Mouse (Mus musculus): Measurements from ENCODE around the gene Gm11011. TPM values are rescaled to one million over a fixed set of nuclear protein-coding genes. Genes with fewer than 3 reads are reported as not detected.

The Gm11011 gene
- total and polyA plus RNA-seq, 3 experiments, result not detected

GRCm38 (mm10) chr2:169583476-169583875 lies 4.1 kb downstream of the Gm11011 start:
- Histone ChIP-seq H3K9ac (ENCODE audit: insufficient read depth, low read depth) (no peak overlapping the region), H3K27me3 (replicated peaks) (no peaks in the 10 kb centered on the region), H3K79me2 (replicated peaks; ENCODE audit: control insufficient read depth, extremely low read depth, insufficient read depth, poor library complexity, severe bottlenecking) (no peaks in the 10 kb centered on the region), H3K4me3 (replicated peaks in 1 of 3; ENCODE audit: low read depth in 2 of 3, low read length in 2 of 3, poor library complexity in 1 of 3) (no peak overlapping the region), H3K27ac (ENCODE audit: insufficient read depth, low read depth) (no peak overlapping the region), H3K4me2 (ENCODE audit: insufficient read depth, low read depth, poor library complexity, severe bottlenecking) (no peak overlapping the region), H3K9me3 (replicated peaks; ENCODE audit: low read length) (peaks cover 76% of the 10 kb centered on the region), H3K36me3 (replicated peaks in 1 of 2; ENCODE audit: control insufficient read depth in 1 of 2, insufficient read depth in 1 of 2, low read length in 1 of 2) (no peaks in the 10 kb centered on the region), H3K4me1 (ENCODE audit: control insufficient read depth in 1 of 2, insufficient read depth in 2 of 2) (no peaks in the 10 kb centered on the region)
- dilution Hi-C loops (cut with MboI; ENCODE audit: extremely low pct_ligation_motif_present, extremely low pct_unique_long_range_greater_than_20kb, low sequenced_read_pairs) (no loop called here), in situ Hi-C loops (cut with MboI; ENCODE audit: low pct_ligation_motif_present, low pct_unique_long_range_greater_than_20kb, low sequenced_read_pairs) (no loop called here)
- DNase-seq (ENCODE audit: extremely low read depth), result no peak
- no peak for TF ChIP-seq MAX (IDR thresholded peaks at IDR 0.05; ENCODE audit: low read length)
- no peak for TF ChIP-seq JUN (IDR thresholded peaks at IDR 0.05; ENCODE audit: insufficient read depth, low read depth, low read length)
- TF ChIP-seq HCFC1 (IDR thresholded peaks at IDR 0.05; ENCODE audit: low read depth, low read length), result no peak
- TF ChIP-seq MAFK (IDR thresholded peaks at IDR 0.05; ENCODE audit: insufficient replicate concordance, low read length), result no peak
- TF ChIP-seq SMC3 (IDR thresholded peaks at IDR 0.05; ENCODE audit: low read depth, low read length), result no peak

DNA sequence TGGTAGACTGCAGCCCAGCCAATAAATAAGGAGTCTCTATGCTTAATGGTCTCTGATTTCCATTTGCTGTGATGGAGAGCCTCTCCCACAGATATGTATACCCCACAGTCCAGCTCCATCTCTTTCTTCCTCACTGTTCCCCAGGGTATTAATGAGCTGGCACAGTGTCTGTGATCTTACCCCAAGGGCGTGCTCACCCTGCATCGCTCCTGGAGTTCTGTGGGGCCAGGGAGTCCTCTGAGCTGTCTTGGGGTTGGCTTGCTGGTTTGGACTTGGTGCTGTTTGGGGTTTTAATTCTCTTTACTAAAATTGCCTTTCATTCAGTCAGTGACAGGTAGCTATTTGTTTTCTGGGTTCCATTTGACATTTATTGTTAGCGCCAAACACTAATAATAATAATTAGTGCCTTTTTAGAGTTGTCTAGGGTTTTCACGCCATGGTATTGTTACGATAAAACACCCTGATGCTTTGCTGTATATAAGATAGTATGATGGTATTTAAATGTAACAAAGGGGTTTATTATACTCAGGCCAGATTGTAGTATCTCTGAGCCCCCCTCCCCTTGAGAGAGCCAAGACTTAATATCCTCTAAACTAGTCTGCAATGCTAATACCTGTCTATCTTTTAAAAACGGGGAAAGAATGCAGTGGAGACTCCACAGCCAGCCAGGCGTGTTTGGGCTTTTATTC lies 9.9 kb downstream of the Gm11011 start:
- Histone ChIP-seq H3K27ac (ENCODE audit: insufficient read depth, low read depth) (no peak overlapping the region), H3K4me2 (ENCODE audit: insufficient read depth, low read depth, poor library complexity, severe bottlenecking) (no peak overlapping the region), H3K4me1 (ENCODE audit: control insufficient read depth in 1 of 2, insufficient read depth in 2 of 2) (no peaks in the 10 kb centered on the region), H3K4me3 (replicated peaks in 1 of 3; ENCODE audit: low read depth in 2 of 3, low read length in 2 of 3, poor library complexity in 1 of 3) (no peak overlapping the region), H3K9ac (ENCODE audit: insufficient read depth, low read depth) (no peak overlapping the region), H3K27me3 (replicated peaks) (no peaks in the 10 kb centered on the region), H3K79me2 (replicated peaks; ENCODE audit: control insufficient read depth, extremely low read depth, insufficient read depth, poor library complexity, severe bottlenecking) (no peaks in the 10 kb centered on the region), H3K36me3 (replicated peaks in 1 of 2; ENCODE audit: control insufficient read depth in 1 of 2, insufficient read depth in 1 of 2, low read length in 1 of 2) (no peaks in the 10 kb centered on the region), H3K9me3 (replicated peaks; ENCODE audit: low read length) (peaks cover 84% of the 10 kb centered on the region)
- dilution Hi-C loops (cut with MboI; ENCODE audit: extremely low pct_ligation_motif_present, extremely low pct_unique_long_range_greater_than_20kb, low sequenced_read_pairs), result no loop called here
- in situ Hi-C loops (cut with MboI; ENCODE audit: low pct_ligation_motif_present, low pct_unique_long_range_greater_than_20kb, low sequenced_read_pairs), result no loop called here
- no peak for TF ChIP-seq SIN3A (IDR thresholded peaks at IDR 0.05; ENCODE audit: low read length)
- no peak for TF ChIP-seq MXI1 (IDR thresholded peaks at IDR 0.05; ENCODE audit: low read depth, low read length)
- no peak for DNase-seq (ENCODE audit: extremely low read depth)

DNA sequence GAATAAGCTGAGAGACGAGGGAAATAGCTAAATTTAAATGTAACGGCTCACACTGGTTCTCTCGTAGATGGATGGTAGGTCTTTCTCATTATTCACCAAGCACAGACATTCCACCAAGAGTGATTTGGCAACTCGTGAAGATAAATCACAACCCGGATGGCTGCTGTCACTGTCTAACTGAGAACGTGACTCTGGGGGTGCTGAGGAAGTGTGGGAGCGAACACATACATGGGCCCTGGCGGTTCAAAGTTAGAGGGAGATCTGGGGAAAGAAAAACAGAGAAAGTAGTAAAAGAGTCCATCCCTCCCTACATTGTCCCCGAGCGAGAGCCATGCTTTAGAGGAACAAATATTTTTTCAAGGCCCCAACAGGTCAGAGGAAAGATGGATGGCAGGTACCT lies 17.5 kb downstream of the Gm11011 start:
- no peaks in the 10 kb centered on the region for H3K27me3 ChIP-seq (replicated peaks)
- H3K9me3 ChIP-seq (replicated peaks; ENCODE audit: low read length), result peaks cover 73% of the 10 kb centered on the region
- dilution Hi-C loops (cut with MboI; ENCODE audit: extremely low pct_ligation_motif_present, extremely low pct_unique_long_range_greater_than_20kb, low sequenced_read_pairs), result no loop called here
- no peak for TF ChIP-seq EP300 (IDR thresholded peaks at IDR 0.05; ENCODE audit: low read length)
- TF ChIP-seq NELFE (IDR thresholded peaks at IDR 0.05; ENCODE audit: low read depth, low read length), result no peak
- no peak for TF ChIP-seq ELF1 (IDR thresholded peaks at IDR 0.05; ENCODE audit: low read depth, low read length)
- TF ChIP-seq MAFK (IDR thresholded peaks at IDR 0.05; ENCODE audit: insufficient replicate concordance, low read length), result no peak
- TF ChIP-seq MEF2A (IDR thresholded peaks at IDR 0.05; ENCODE audit: borderline replicate concordance, low read depth, low read length), result no peak
- no peak for TF ChIP-seq ZKSCAN1 (IDR thresholded peaks at IDR 0.05; ENCODE audit: borderline replicate concordance, low read depth, low read length)
- no peak for TF ChIP-seq HCFC1 (IDR thresholded peaks at IDR 0.05; ENCODE audit: low read depth, low read length)
- TF ChIP-seq NRF1 (IDR thresholded peaks at IDR 0.05; ENCODE audit: low read depth, low read length), result no peak
- no peak for TF ChIP-seq USF2 (conservative IDR thresholded peaks at IDR 0.05; ENCODE audit: low read depth, low read length)
- no peak for TF ChIP-seq CTCF (conservative IDR thresholded peaks at IDR 0.05 in 1 of 2, IDR thresholded peaks at IDR 0.05 in 1 of 2; ENCODE audit: low read depth in 2 of 2, low read length in 2 of 2)
- TF ChIP-seq SIN3A (IDR thresholded peaks at IDR 0.05; ENCODE audit: low read length), result no peak
- no peak for TF ChIP-seq ETS1 (conservative IDR thresholded peaks at IDR 0.05; ENCODE audit: low read depth, low read length)
- TF ChIP-seq KAT2A (IDR thresholded peaks at IDR 0.05; ENCODE audit: insufficient replicate concordance, low read length), result no peak
- no peak for TF ChIP-seq MXI1 (IDR thresholded peaks at IDR 0.05; ENCODE audit: low read depth, low read length)
- TF ChIP-seq MYC (IDR thresholded peaks at IDR 0.05; ENCODE audit: low read depth, low read length), result no peak
- H3K4me1 ChIP-seq (ENCODE audit: control insufficient read depth in 1 of 2, insufficient read depth in 2 of 2), result no peaks in the 10 kb centered on the region
- no peaks in the 10 kb centered on the region for H3K36me3 ChIP-seq (replicated peaks in 1 of 2; ENCODE audit: control insufficient read depth in 1 of 2, insufficient read depth in 1 of 2, low read length in 1 of 2)
- no peaks in the 10 kb centered on the region for H3K79me2 ChIP-seq (replicated peaks; ENCODE audit: control insufficient read depth, extremely low read depth, insufficient read depth, poor library complexity, severe bottlenecking)
- H3K27ac ChIP-seq (ENCODE audit: insufficient read depth, low read depth), result no peak overlapping the region
- DNase-seq (ENCODE audit: extremely low read depth), result no peak
- H3K4me3 ChIP-seq (replicated peaks in 1 of 3; ENCODE audit: low read depth in 2 of 3, low read length in 2 of 3, poor library complexity in 1 of 3), result no peak overlapping the region
- in situ Hi-C loops (cut with MboI; ENCODE audit: low pct_ligation_motif_present, low pct_unique_long_range_greater_than_20kb, low sequenced_read_pairs), result no loop called here
- no peak overlapping the region for H3K4me2 ChIP-seq (ENCODE audit: insufficient read depth, low read depth, poor library complexity, severe bottlenecking)
- no peak overlapping the region for H3K9ac ChIP-seq (ENCODE audit: insufficient read depth, low read depth)

All from CH12.LX (cell line).